Mouse (Mus musculus) adrenal gland, adult 2 months (tissue): ENCODE measurements around the gene Ap1s2. TPM values are rescaled to one million over a fixed set of nuclear protein-coding genes. Genes with fewer than 3 reads are reported as not detected.

Experiments used
- DNase-seq: peaks from one replicate; pipeline ENCODE4 v3.0.0; 2021
- polyA plus RNA-seq: library from polyadenylated mRNA; depleted of rRNA; stranded (reverse); fragments of >200 nt; gene quantifications from 2 replicates; pipeline ENCODE4 v1.2.3, GENCODE M21; 2012; rRNA removed
- total RNA-seq, 2 experiments: library from RNA; stranded (reverse); gene quantifications; 2 replicates each; pipeline ENCODE4 v1.2.3; 2021

The Ap1s2 gene
- total and polyA plus RNA-seq, 3 experiments, result 4.6 to 17.2 (median 12.1) TPM

DNA sequence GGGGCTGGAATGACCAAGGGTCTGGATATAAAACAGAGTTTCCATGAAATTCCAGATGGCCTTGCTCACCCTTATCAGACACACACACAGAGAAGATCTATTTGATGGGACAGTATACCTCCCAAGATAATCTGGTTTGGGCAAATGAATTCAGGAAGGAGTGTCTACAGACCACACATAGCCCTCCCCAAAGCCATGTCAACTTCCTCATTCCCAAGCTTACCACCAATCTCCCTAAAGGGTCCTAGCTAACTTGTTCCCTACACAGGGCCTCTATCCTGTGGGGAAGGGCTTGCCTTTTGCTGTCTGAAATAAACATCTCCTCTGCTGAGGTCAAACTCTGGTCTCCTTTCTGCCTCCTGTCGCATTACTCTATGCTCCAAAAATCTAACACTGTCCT is 72.3 kb downstream of the Ap1s2 start:
- DNase-seq, result no peak

DNA sequence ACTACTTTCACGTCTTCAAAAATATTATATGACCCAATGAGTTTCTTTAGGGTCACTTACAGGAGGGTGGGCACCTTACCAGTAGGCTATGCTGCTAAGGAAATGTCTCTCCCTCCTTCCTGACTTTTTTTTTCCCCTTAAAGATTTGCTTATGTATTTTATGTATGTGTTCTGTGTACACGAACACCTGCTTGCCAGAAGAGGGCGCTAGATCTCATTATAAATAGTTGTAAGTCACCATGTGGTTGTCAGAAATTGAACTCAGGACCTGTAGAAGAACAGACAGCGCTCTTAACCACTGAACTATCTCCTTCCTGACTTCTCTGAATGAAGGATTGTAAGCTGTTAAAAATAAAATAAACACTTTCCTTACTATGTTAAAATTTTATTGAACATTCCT is 72.7 kb downstream of the Ap1s2 start:
- DNase-seq, result no peak

DNA sequence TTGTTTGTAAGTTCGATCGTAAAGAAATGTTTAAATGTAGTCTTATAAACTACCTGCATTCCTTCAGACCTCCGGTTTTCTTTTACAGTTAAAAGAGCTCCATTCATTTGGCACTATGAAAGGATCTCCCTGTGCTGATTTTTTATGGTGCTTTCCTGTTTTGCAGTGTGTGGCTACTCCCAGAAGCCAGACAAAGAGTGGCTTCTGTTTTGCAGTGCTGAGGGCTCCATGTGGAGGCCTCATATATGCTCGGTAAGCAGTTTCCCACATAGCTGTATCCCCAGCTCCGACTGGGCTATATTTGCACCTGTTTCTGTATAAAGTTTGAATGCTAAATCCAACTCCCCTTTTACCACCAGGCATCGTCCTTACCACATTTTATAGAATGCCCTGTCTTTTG is 73.3 kb downstream of the Ap1s2 start:
- DNase-seq, result no peak

Other genes with a start within 250 kb of the Ap1s2 start
- under 1 TPM; 0.66 to 0.72 TPM for gene Rnf138rt1, start 147.7 kb upstream of the Ap1s2 start, total RNA-seq
- 0.35 and 0.49 TPM in 2 replicates for gene Rnf138rt1, start 147.7 kb upstream of the Ap1s2 start, polyA plus RNA-seq
- gene Zrsr2, start 49.6 kb downstream of the Ap1s2 start, total RNA-seq, result 10 to 100 TPM; 21.9 to 23.9 TPM
- 4.6 and 5.9 TPM in 2 replicates for gene Zrsr2, start 49.6 kb downstream of the Ap1s2 start, polyA plus RNA-seq
- 10 to 100 TPM; 22.5 to 49.6 TPM for gene Car5b, start 119.0 kb downstream of the Ap1s2 start, total RNA-seq
- 5.0 and 10.2 TPM in 2 replicates for gene Car5b, start 119.0 kb downstream of the Ap1s2 start, polyA plus RNA-seq
- gene Siah1b, start 167.5 kb downstream of the Ap1s2 start, total RNA-seq, result 1 to 10 TPM; 5.4 to 7.3 TPM
- 5.7 and 6.1 TPM in 2 replicates for gene Siah1b, start 167.5 kb downstream of the Ap1s2 start, polyA plus RNA-seq
- gene Cltrn, start 179.8 kb downstream of the Ap1s2 start, total RNA-seq, result under 1 TPM in 1 of 2 experiments, not detected in 1; 0.24 TPM
- not detected in 2 replicates for gene Cltrn, start 179.8 kb downstream of the Ap1s2 start, polyA plus RNA-seq
- 1 to 10 TPM; 5.3 to 8.7 TPM for gene Ace2, start 230.3 kb downstream of the Ap1s2 start, total RNA-seq
- 0.31 and 0.37 TPM in 2 replicates for gene Ace2, start 230.3 kb downstream of the Ap1s2 start, polyA plus RNA-seq